Mouse (Mus musculus) midbrain, embryonic 12.5 days (tissue): ENCODE measurements around the gene Got2. TPM values are rescaled to one million over a fixed set of nuclear protein-coding genes. Genes with fewer than 3 reads are reported as not detected.

ENCODE experiments used
- ATAC-seq: fragments of 200-750 bp; cut with Nextera tagmentation; 2 replicates; pipeline ENCODE4 v1.8.0; 2017; ENCODE audit warnings: low read depth, moderate TSS enrichment, moderate library complexity; ENCODE audit not compliant: low FRiP score
- H3K27ac ChIP-seq: fragments of 300-500 bp; sonication (generic); replicated peaks from 2 replicates; pipeline ENCODE4 v1.5.1; 2016; ENCODE audit warnings: mild to moderate bottlenecking
- H3K27me3 ChIP-seq: fragments of 300-500 bp; sonication (generic); 2 replicates; pipeline ENCODE4 v1.6.1; 2016; ENCODE audit warnings: mild to moderate bottlenecking
- H3K36me3 ChIP-seq: fragments of 300-500 bp; sonication (generic); 2 replicates; pipeline ENCODE4 v1.6.1; 2016
- H3K4me1 ChIP-seq: fragments of 300-500 bp; sonication (generic); 2 replicates; pipeline ENCODE4 v1.6.1; 2016
- H3K4me2 ChIP-seq: fragments of 300-500 bp; sonication (generic); replicated peaks from 2 replicates; pipeline ENCODE4 v1.6.1; 2016; ENCODE audit warnings: mild to moderate bottlenecking, moderate library complexity
- H3K4me3 ChIP-seq: fragments of 300-500 bp; sonication (generic); 2 replicates; pipeline ENCODE4 v1.5.1; 2016; ENCODE audit warnings: mild to moderate bottlenecking
- H3K9ac ChIP-seq: fragments of 300-500 bp; sonication (generic); replicated peaks from 2 replicates; pipeline ENCODE4 v1.6.1; 2016; ENCODE audit warnings: mild to moderate bottlenecking, moderate library complexity
- H3K9me3 ChIP-seq: fragments of 300-500 bp; sonication (generic); 2 replicates; pipeline ENCODE4 v1.6.1; 2016; ENCODE audit warnings: mild to moderate bottlenecking
- WGBS: fragments of 180-500 bp; shearing (Covaris S2); methylation state at CpG from one replicate; pipeline ENCODE4 v1.1.7; 2016; 5-methylcytosine and 5-hydroxymethylcytosine counted together
- polyA plus RNA-seq: library from polyadenylated mRNA; unstranded; fragments of >200 nt; fragmentation: Nextera tagmentation; extraction: Ambion mirVana; gene quantifications from 2 replicates; pipeline ENCODE4 v1.2.1, GENCODE M21; 2016

The Got2 gene
- 164 and 194 TPM in 2 replicates for polyA plus RNA-seq

DNA sequence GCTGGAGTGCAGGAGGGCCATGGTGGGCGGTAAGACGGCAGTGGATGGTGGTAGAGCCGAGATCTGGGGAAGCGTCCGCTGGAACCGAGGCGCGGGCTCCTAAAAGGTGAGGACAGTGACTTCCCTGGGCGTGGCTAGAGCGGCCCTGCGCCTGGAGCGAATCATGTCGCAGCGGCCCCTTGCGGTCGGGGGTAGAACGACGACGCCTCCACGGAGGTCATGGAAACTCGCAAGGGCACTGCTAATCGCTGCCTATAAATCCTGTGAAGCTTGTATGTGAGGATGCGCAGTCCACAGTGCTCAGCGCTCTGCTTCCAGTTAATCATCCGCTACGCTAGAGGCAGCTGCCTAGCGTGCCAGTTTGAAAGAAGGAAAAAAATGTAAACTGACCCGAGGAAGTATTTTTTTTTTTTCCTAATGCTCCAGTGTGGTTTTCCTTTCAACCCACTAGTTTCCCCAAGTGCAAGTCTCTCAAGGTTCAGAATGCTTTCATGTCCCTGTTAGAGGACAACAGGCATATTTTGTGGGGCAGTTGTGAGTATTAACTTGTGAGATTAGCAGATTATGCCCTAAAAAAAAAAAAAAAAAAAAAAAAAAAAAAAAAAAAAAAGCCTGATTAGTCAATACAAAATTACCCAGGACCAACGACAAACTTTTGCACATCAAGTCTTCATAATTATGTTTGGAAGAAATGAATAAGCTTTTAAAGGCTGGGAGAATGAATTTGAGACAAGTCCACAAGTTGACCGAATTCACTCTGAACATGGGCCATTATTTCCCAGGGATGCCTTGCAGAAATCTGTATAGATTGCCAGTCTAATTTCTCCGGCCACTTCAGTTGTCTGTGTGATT, at the start of gene Got2:
TSS of gene Got2 (minus strand) at position 263 of the 852 bp plus-strand sequence.
- H3K4me2 ChIP-seq = peak within 1 kb of the TSS; percentile 68
- ATAC-seq = peak; percentile 84
- H3K9ac ChIP-seq = peak within 1 kb of the TSS; percentile 71
- no peaks in the 10 kb centered on the region for H3K9me3 ChIP-seq
- peaks cover 25% of the 10 kb centered on the region for H3K4me1 ChIP-seq
- H3K27me3 ChIP-seq = no peaks in the 10 kb centered on the region
- peak within 1 kb of the TSS; percentile 90 for H3K4me3 ChIP-seq
- H3K36me3 ChIP-seq = no peaks in the 10 kb centered on the region
- WGBS = 8% methylated on average over 31 of the region's 31 CpGs
- H3K27ac ChIP-seq = peak within 1 kb of the TSS; percentile 81

DNA sequence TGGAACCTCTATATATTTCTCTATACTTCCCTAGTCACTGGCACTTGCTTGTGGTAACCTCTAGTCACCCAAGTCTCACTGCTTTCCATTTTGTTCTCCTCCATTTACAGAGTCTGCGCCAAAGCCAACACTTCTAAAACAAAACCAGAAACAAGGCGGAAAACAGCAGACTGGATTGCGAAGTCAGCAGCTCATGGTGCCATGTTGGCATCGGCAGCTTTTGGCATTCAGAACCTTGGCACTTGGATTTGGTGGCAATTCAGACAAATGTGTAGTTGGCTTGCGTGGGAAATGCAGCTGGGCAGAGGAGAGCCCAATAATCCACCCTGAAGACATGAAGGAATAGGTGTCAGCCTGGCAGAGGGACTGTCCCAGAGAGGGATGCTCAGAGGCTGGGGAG, 44.5 kb upstream of the Got2 start:
- H3K4me3 ChIP-seq = no peak overlapping the region
- H3K27me3 ChIP-seq = no peaks in the 10 kb centered on the region
- no peak overlapping the region for H3K27ac ChIP-seq
- no peaks in the 10 kb centered on the region for H3K9me3 ChIP-seq
- H3K36me3 ChIP-seq = no peaks in the 10 kb centered on the region
- no peak for ATAC-seq
- H3K9ac ChIP-seq = no peak overlapping the region
- H3K4me1 ChIP-seq = no peaks in the 10 kb centered on the region
- WGBS = 93% methylated on average over 5 of the region's 5 CpGs
- no peak overlapping the region for H3K4me2 ChIP-seq

DNA sequence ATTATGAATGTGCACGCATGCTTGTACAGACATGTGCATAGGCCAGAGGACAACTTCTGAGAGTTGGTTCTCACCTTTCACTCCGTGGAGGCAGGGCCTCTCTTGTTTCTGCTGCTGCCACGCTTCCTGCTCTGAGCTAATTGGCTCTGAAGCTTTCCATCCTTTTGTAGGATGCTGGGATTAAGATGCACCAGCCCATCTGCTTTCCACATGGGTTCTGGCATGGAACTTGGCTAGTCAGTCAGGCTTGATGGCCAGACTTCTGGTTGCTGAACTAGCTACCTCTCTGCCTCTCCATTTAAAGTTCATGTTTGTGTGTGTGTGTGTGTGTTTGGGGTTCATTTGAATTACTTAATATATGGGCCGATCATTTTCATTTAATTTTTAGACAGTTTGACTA, 41.5 kb upstream of the Got2 start:
- no peaks in the 10 kb centered on the region for H3K36me3 ChIP-seq
- no peaks in the 10 kb centered on the region for H3K9me3 ChIP-seq
- H3K9ac ChIP-seq = no peak overlapping the region
- no peak overlapping the region for H3K27ac ChIP-seq
- no peak overlapping the region for H3K4me2 ChIP-seq
- 61% methylated on average over 4 of the region's 4 CpGs for WGBS
- H3K27me3 ChIP-seq = no peaks in the 10 kb centered on the region
- no peak overlapping the region for H3K4me3 ChIP-seq
- H3K4me1 ChIP-seq = no peaks in the 10 kb centered on the region
- no peak for ATAC-seq

DNA sequence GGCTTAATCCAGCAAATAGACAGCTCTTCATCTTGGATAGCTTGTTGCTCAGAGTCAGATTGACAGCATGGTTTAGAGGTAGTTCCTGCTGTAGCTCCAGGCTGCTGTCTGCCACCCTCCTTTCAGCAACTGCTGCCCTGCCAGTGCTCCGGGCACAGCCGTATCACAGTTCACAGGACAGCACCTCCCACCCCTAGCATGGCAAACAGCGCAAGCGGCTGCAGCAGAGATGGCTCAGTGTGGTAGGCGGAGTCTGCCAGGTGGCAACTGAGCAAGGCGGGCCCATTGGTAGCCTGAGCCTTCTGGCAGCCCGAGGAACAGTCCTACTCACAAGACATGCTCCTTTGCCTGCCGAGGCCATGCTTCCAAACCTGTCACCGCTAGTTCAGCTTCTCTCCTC, 27.8 kb upstream of the Got2 start:
- peak overlapping the region; percentile 34; the same call in 1 of the 2 replicates for H3K9ac ChIP-seq
- H3K27me3 ChIP-seq = peaks cover 3% of the 10 kb centered on the region; the same call in 1 of the 2 replicates
- no peak overlapping the region for H3K27ac ChIP-seq
- peak; percentile 71 for ATAC-seq
- no peaks in the 10 kb centered on the region for H3K36me3 ChIP-seq
- WGBS = 4% methylated on average over 9 of the region's 9 CpGs
- H3K9me3 ChIP-seq = no peaks in the 10 kb centered on the region
- H3K4me3 ChIP-seq = peak overlapping the region; percentile 32
- H3K4me1 ChIP-seq = peaks cover 3% of the 10 kb centered on the region; the same call in 1 of the 2 replicates
- peak overlapping the region; percentile 53 for H3K4me2 ChIP-seq

DNA sequence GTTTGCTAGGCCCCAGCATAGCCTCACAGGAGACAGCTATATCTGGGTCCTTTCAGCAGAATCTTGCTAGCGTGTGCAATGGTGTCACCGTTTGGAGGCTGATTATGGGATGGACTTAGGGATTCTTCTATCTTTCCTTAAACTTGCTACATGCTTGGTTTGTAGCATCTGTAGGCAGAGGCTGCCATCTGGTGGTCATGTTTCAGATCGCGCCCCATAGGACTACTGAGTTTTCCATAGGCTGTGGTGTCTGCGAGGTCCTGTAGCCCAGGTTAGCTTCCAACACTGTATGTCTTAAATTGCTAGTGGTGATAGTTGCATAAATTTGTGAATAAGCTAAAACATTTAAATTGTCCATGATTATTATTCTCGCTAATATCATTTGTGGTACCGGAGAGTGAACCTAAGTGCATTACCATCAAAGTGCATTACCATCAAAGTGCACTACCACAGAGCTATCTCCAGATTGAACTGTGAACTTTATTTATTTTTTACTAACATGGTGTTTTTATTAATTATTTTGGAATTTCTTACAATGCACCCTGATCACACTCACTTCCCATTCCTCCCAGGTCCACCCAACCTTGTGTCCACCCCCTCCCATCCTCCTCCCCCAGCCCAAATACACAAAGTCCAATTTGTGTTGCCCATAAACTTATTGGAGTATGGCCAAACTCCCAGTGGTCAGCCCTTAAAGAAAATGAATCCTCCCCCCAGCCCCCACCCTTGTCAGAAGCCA, 26.7 kb upstream of the Got2 start:
- Histone ChIP-seq H3K9ac (no peak overlapping the region), H3K27ac (no peak overlapping the region), H3K4me3 (no peak overlapping the region), H3K4me2 (no peak overlapping the region), H3K4me1 (peaks cover 3% of the 10 kb centered on the region; the same call in 1 of the 2 replicates), H3K27me3 (peaks cover 3% of the 10 kb centered on the region; the same call in 1 of the 2 replicates), H3K9me3 (no peaks in the 10 kb centered on the region), H3K36me3 (no peaks in the 10 kb centered on the region)
- peak; percentile 87 for ATAC-seq
- 6% methylated on average over 7 of the region's 7 CpGs for WGBS

DNA sequence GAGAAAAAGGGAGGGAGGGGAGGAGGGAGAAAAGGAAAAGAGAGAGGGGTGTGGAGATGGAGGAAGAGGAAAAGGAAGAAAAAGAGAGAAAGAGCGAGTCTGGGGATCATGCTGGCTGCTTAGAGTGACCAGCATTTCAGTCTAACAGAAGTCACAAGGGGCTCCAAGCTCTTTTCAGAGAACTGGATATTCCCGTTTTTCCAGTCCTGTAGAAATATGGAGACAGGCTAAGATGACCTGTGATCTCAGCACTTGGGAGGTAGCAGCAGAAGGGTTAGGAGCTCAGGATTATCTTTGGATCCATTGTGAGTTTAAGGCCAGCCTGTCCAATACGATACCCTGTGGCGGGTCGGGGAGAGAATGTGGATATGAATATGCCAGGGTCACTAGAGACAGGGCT, 22.9 kb upstream of the Got2 start:
- no peak for ATAC-seq
- no peak overlapping the region for H3K9ac ChIP-seq
- peaks cover 3% of the 10 kb centered on the region; the same call in 1 of the 2 replicates for H3K27me3 ChIP-seq
- no peaks in the 10 kb centered on the region for H3K9me3 ChIP-seq
- no peak overlapping the region for H3K27ac ChIP-seq
- H3K4me3 ChIP-seq = no peak overlapping the region
- H3K36me3 ChIP-seq = no peaks in the 10 kb centered on the region
- peaks cover 3% of the 10 kb centered on the region; the same call in 1 of the 2 replicates for H3K4me1 ChIP-seq
- WGBS = 83% methylated on average over 5 of the region's 5 CpGs
- no peak overlapping the region for H3K4me2 ChIP-seq

DNA sequence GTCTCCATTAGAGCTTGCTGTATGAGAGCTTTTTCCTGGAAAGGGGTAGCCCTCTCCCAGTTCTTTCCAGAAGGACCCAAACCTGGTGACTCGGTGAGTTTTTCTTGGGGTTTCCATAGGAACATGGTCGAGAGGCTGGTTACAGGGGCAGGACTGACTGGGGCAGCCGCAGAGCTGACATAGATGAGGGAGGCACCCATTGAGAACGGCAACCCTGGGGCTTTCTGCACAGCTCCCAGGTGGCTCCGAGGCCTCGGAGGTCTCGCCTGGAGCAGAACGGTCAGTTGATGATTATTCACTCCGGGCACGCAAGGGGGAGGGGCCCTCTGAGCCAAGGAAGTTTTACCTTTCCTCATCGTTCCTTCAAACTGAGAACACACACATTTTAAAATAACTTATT, 19.5 kb upstream of the Got2 start:
- 85% methylated on average over 11 of the region's 11 CpGs for WGBS
- H3K9me3 ChIP-seq = no peaks in the 10 kb centered on the region
- no peaks in the 10 kb centered on the region for H3K36me3 ChIP-seq
- no peaks in the 10 kb centered on the region for H3K4me1 ChIP-seq
- no peaks in the 10 kb centered on the region for H3K27me3 ChIP-seq
- no peak overlapping the region for H3K9ac ChIP-seq
- H3K4me3 ChIP-seq = no peak overlapping the region
- no peak overlapping the region for H3K4me2 ChIP-seq
- ATAC-seq = no peak
- H3K27ac ChIP-seq = no peak overlapping the region

DNA sequence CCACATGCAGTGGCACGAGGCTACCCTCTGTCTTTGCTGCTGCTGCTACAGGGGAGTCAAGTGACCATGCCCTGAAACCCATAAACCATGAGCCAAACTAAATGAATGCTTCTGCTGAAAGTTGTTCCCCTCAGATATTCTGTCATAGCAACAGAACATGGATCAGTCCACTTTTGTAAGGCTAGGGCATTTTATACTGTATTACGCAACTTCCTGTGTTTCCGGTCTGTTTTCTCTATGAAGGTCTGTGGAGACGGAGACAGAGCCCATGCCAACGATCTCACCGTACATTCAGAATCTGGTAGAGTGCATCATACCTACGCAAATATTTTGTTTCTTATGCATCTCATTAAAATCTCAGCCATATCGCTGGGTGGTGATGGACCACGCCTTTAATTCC, 18.4 kb upstream of the Got2 start:
- no peak for ATAC-seq
- H3K4me1 ChIP-seq = peaks cover 3% of the 10 kb centered on the region
- H3K9ac ChIP-seq = no peak overlapping the region
- H3K4me2 ChIP-seq = no peak overlapping the region
- H3K9me3 ChIP-seq = no peaks in the 10 kb centered on the region
- H3K27ac ChIP-seq = no peak overlapping the region
- no peak overlapping the region for H3K4me3 ChIP-seq
- 90% methylated on average over 9 of the region's 9 CpGs for WGBS
- no peaks in the 10 kb centered on the region for H3K27me3 ChIP-seq
- H3K36me3 ChIP-seq = no peaks in the 10 kb centered on the region

DNA sequence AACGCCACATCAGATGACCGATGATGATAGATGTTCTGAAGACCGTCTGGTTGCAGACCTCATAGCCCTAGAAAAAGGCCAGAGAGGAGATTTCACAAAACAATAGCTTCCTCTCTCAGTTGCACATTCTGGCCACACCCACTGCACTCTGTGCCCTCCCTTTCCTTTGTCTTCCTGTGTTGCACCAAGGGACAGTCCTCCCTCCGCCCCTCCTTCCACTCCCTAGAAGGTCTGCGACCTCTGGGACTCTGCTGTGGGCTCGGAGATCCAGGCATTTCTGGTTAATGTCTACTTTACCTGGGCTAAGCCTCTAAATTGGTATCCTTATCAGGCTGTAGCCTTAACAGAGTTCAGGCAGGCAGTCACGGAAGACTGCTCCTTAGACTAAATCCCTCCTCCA, 13.5 kb upstream of the Got2 start:
- Histone ChIP-seq H3K4me3 (no peak overlapping the region), H3K9ac (no peak overlapping the region), H3K4me2 (0 out of 2 replicates have a peak overlapping the region, but pooled peaks have one; percentile 4), H3K36me3 (no peaks in the 10 kb centered on the region), H3K27ac (no peak overlapping the region), H3K27me3 (no peaks in the 10 kb centered on the region), H3K4me1 (peaks cover 5% of the 10 kb centered on the region), H3K9me3 (no peaks in the 10 kb centered on the region)
- no peak for ATAC-seq
- WGBS = 23% methylated on average over 7 of the region's 7 CpGs

DNA sequence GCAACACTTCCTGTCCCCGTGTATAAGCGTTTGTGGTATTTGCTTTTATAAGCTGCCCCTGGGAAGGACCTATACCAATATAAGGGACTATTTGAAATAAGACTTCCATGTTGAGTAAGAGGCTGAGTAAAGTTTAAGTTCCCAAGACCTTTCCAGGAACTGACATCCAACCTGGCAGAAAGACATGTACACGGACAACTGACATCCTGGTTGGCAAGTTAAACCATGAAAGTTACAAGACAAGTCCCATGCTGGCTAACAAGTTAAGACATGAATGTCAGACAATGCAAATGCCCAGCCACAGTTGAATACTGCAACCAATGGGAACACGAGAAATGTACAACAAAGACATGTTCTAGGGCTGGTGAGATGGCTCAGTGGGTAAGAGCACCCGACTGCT, 5.4 kb upstream of the Got2 start:
- H3K4me2 ChIP-seq = no peak overlapping the region
- no peaks in the 10 kb centered on the region for H3K9me3 ChIP-seq
- no peaks in the 10 kb centered on the region for H3K36me3 ChIP-seq
- H3K4me3 ChIP-seq = no peak overlapping the region
- no peaks in the 10 kb centered on the region for H3K4me1 ChIP-seq
- H3K27me3 ChIP-seq = no peaks in the 10 kb centered on the region
- H3K9ac ChIP-seq = no peak overlapping the region
- no peak overlapping the region for H3K27ac ChIP-seq
- WGBS = 81% methylated on average over 5 of the region's 5 CpGs
- ATAC-seq = no peak

DNA sequence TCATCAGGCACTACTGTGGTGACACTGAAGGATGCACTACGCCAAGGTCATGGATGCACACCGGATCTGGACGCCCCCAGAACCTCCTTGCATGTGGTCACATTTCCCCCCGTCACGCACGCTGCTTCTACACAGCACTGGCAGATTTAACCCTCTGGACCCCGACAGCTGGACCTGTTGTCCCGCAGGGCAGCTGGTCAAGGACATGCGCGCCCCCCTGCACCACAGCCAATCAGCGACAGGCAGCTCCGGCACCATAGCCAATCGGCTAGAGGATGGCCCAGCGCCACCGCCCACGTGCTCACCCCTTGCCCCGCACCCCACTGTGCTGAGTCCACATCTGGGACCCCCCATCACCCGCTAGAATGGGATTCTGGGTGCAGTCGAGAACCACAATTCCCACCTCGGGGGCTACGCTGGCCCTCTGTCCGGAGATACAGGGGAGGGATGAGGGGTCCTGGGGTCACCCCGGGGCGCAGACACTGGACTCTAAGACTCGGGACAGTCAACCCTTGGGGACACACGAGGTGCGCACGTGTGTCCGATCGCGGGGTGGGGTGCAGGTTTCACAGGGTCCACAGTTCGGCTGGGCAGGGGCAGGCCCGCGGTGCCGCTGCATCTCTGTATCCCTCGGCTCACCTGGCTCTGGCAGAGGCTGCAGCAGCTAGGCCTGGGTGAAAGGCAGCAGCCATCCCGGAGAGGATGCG, 616 bp downstream of the Got2 start:
- Histone ChIP-seq H3K9ac (peak overlapping the region; percentile 71), H3K36me3 (no peaks in the 10 kb centered on the region), H3K9me3 (no peaks in the 10 kb centered on the region), H3K27me3 (no peaks in the 10 kb centered on the region), H3K4me2 (peak overlapping the region; percentile 68), H3K4me3 (peak overlapping the region; percentile 90), H3K4me1 (peaks cover 25% of the 10 kb centered on the region), H3K27ac (peak overlapping the region; percentile 81)
- peak; percentile 97 for ATAC-seq
- under 1% methylated on average over 38 of the region's 38 CpGs for WGBS
